Mouse (Mus musculus) intestine, postnatal 0 days (tissue): ENCODE measurements at regions not wholly inside any gene's neighbourhood (a gene's known extent, or its start where the extent isn't known, plus 50 kb on each side); places are given as distances from the start of the nearest gene placed in this dataset.

Experiments
- ATAC-seq: fragments of 200-750 bp; cut with Nextera tagmentation; 2 replicates; pipeline ENCODE4 v1.8.0; 2017; ENCODE audit warnings: mild to moderate bottlenecking, moderate TSS enrichment, moderate library complexity
- H3K27ac ChIP-seq: fragments of 300-500 bp; sonication (generic); 2 replicates; pipeline ENCODE4 v1.5.1; 2014; ENCODE audit warnings: mild to moderate bottlenecking, low read depth, low read length, moderate library complexity
- H3K27me3 ChIP-seq: fragments of 300-500 bp; sonication (generic); replicated peaks from 2 replicates; pipeline ENCODE4 v1.6.1; 2014; ENCODE audit warnings: low read length, mixed read lengths; ENCODE audit not compliant: control insufficient read depth, insufficient read depth
- H3K36me3 ChIP-seq: fragments of 300-500 bp; sonication (generic); 2 replicates; pipeline ENCODE4 v1.6.1; 2014; ENCODE audit warnings: mild to moderate bottlenecking, moderate library complexity; ENCODE audit not compliant: control insufficient read depth, insufficient read depth
- H3K4me1 ChIP-seq: fragments of 300-500 bp; sonication (generic); replicated peaks from 2 replicates; pipeline ENCODE4 v1.6.1; 2014; ENCODE audit warnings: antibody characterized with exemption, low read length, mixed read lengths; ENCODE audit not compliant: control insufficient read depth, insufficient read depth
- H3K4me2 ChIP-seq: fragments of 300-500 bp; sonication (generic); replicated peaks from 2 replicates; pipeline ENCODE4 v1.6.1; 2014; ENCODE audit warnings: low read depth, mild to moderate bottlenecking, moderate library complexity
- H3K4me3 ChIP-seq: fragments of 300-500 bp; sonication (generic); 2 replicates; pipeline ENCODE4 v1.5.1; 2014; ENCODE audit warnings: low read depth, low read length
- H3K9ac ChIP-seq: fragments of 300-500 bp; sonication (generic); 2 replicates; pipeline ENCODE4 v1.6.1; 2014; ENCODE audit warnings: mild to moderate bottlenecking, low read depth, low read length
- H3K9me3 ChIP-seq: fragments of 300-500 bp; sonication (generic); 2 replicates; pipeline ENCODE4 v1.6.1; 2016; ENCODE audit warnings: mixed run types; ENCODE audit not compliant: control insufficient read depth
- CTCF ChIP-seq: sonication (generic); IDR thresholded peaks from 2 replicates; pipeline ENCODE4 v1.5.1; 2016; ENCODE audit warnings: low read depth, mild to moderate bottlenecking, control low read depth, antibody characterized with exemption, moderate library complexity
- WGBS: fragments of 180-500 bp; shearing (Covaris S2); extraction: QIAGEN DNeasy Blood & Tissue Kit; methylation state at CpG from one replicate; pipeline ENCODE4 v1.1.7; 2014; 5-methylcytosine and 5-hydroxymethylcytosine counted together

DNA sequence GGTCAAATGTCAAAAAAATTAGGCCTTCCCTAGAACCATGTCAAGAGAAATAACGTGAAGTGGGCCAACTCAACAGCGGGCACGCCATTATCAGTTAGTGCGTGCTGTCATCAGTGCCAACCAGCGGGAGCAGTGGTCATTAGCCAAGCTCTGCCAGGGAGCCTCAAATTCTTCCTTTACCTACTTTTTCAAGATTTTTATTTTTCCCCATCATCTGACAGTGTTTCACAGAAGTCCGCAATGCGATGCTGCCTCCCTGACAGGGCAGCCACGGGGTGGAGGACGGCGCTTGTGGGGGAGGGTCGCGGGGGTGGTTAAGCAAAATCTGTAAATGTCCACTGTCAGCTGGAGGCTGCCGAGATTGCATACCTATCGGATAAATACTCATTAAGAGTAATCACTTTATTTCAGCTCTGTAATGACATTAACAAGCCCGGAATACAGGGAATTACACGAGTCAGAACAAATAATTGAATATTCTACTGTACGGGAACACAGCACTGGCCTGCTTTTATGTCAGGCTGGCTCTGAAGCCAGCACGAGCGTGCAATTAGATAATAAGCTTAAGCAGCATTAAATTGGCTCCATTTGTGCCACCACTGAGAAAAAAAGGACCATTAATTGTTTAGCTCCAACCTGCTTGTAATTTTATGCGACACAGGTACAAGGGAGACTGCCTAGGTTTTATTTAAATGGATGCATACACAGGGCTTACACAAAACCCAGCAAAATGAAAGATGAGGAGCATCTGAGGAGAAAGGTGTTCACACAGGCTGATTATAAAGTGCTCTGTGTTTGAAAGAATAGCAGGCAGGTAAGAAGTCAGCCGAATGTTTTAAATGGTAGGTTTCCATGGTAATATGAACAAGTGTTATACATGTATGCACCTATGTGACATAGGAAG is 212.0 kb upstream of the Adamts16 start:
- no peak for TF ChIP-seq CTCF
- H3K4me1 ChIP-seq, result no peaks in the 10 kb centered on the region
- H3K4me3 ChIP-seq, result no peak overlapping the region
- no peak overlapping the region for H3K9ac ChIP-seq
- 84% methylated on average over 21 of the region's 21 CpGs for WGBS
- no peaks in the 10 kb centered on the region for H3K36me3 ChIP-seq
- no peak for ATAC-seq
- H3K27ac ChIP-seq, result no peak overlapping the region
- H3K27me3 ChIP-seq, result no peaks in the 10 kb centered on the region
- no peak overlapping the region for H3K4me2 ChIP-seq
- no peaks in the 10 kb centered on the region for H3K9me3 ChIP-seq

DNA sequence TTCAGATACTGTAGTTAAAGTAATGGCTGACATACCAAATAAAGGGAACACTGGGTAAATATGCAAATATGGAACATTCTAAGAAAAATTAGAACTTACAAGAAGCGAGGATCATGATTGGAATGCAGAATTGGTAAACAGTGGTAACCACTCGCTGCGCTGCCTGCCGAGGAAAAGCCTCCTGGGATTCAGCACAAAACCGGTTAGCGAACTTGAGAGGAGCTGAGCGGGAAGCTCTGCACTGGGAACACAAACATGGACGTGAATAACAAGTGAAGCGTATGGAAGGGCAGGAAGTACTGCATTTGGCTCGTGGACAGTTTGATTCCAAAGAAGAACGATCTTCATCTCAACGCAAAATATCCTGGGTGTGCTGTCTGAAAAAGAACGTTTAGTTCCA is 209.0 kb upstream of the Adamts16 start:
- H3K27me3 ChIP-seq, result no peaks in the 10 kb centered on the region
- no peak for TF ChIP-seq CTCF
- H3K4me2 ChIP-seq, result peak overlapping the region; percentile 27; the same call in 1 of the 2 replicates
- no peaks in the 10 kb centered on the region for H3K4me1 ChIP-seq
- WGBS, result 18% methylated on average over 13 of the region's 13 CpGs
- H3K36me3 ChIP-seq, result no peaks in the 10 kb centered on the region
- ATAC-seq, result no peak
- no peak overlapping the region for H3K9ac ChIP-seq
- no peaks in the 10 kb centered on the region for H3K9me3 ChIP-seq
- no peak overlapping the region for H3K4me3 ChIP-seq
- H3K27ac ChIP-seq, result no peak overlapping the region

DNA sequence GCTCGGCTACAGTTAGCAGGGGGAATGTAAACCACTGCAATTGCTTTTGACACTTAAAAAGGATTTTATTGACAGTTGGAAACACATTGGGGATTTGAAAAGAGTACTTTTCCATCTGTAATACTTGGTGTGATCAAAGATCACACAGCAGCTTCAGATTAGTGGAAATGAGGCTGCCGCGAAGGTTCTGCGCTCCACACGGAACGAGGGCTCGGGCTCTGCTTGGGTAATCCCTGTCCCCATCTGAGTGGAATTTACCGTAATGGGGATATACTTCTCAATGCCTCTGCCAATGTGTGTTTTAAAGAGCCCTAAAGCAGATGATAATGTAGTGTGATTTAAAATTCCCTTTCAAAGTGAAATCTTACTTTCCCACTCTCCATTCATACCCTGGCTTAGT is 194.4 kb upstream of the Adamts16 start:
- Histone ChIP-seq H3K36me3 (no peaks in the 10 kb centered on the region), H3K4me1 (no peaks in the 10 kb centered on the region), H3K27me3 (no peaks in the 10 kb centered on the region), H3K9ac (no peak overlapping the region), H3K4me2 (no peak overlapping the region), H3K27ac (no peak overlapping the region), H3K9me3 (no peaks in the 10 kb centered on the region), H3K4me3 (no peak overlapping the region)
- 83% methylated on average over 8 of the region's 8 CpGs for WGBS
- ATAC-seq, result no peak
- no peak for TF ChIP-seq CTCF

DNA sequence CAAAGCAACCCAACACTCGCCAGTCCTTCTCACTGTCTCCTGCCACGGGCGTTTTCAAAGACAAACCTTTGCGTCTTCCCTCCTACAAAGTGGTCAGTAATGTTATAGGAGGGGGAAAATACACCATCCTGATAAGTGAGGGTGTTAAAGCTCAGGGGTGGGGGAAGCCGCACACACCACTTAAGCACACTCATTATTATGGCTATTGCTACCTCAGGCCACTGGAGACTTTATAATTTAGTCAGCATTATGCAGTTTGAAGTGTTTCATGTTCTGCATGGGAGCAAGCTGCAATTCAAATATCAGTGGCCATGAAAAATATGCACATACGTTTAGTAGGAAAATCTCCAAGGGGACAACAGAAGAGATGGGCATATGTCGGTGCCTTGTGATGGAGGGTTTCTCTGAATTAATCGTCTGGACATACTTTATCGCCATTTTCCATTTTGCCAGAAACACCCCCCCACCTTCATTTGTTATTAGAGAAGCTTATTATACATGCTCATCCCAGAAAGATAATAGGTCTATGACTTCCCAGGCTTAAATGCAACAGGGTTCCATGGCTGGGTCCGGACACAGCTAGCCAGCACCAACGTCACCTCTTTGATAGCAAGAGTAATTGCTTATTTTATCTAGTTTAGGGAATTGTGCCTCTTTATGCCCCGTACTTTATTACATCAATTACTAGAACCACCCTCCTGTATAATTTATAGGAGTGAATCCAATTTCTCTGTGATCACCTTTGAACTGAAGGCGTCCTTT is 193.5 kb upstream of the Adamts16 start:
- H3K9ac ChIP-seq, result no peak overlapping the region
- H3K4me2 ChIP-seq, result no peak overlapping the region
- H3K27me3 ChIP-seq, result no peaks in the 10 kb centered on the region
- WGBS, result 73% methylated on average over 13 of the region's 13 CpGs
- no peaks in the 10 kb centered on the region for H3K9me3 ChIP-seq
- H3K4me3 ChIP-seq, result no peak overlapping the region
- H3K27ac ChIP-seq, result no peak overlapping the region
- H3K4me1 ChIP-seq, result no peaks in the 10 kb centered on the region
- ATAC-seq, result no peak
- H3K36me3 ChIP-seq, result no peaks in the 10 kb centered on the region
- TF ChIP-seq CTCF, result no peak

DNA sequence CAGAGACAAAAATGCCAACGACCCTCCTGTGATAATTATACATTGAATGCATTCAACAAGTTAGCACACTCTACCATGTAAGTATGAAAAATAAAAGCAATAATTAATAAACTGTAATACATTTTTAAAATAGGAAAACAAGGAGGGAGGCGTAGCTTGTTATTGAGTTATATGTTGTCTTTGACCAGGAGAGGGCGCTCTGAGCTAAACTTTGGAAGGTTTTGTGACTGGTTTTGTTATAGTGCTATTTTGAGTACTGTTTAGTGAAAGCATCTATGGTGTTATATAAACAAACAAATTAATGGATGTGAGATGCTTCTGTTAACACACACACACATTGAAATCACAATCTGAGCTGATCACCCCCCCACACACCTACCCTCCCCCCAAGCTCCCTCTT is 166.6 kb upstream of the Adamts16 start:
- H3K4me1 ChIP-seq, result no peaks in the 10 kb centered on the region
- H3K4me2 ChIP-seq, result no peak overlapping the region
- no peak for ATAC-seq
- 24% methylated on average over 3 of the region's 3 CpGs for WGBS
- H3K27ac ChIP-seq, result no peak overlapping the region
- no peak overlapping the region for H3K4me3 ChIP-seq
- H3K27me3 ChIP-seq, result no peaks in the 10 kb centered on the region
- no peaks in the 10 kb centered on the region for H3K36me3 ChIP-seq
- TF ChIP-seq CTCF, result peak; percentile 63
- H3K9me3 ChIP-seq, result no peaks in the 10 kb centered on the region
- H3K9ac ChIP-seq, result no peak overlapping the region

DNA sequence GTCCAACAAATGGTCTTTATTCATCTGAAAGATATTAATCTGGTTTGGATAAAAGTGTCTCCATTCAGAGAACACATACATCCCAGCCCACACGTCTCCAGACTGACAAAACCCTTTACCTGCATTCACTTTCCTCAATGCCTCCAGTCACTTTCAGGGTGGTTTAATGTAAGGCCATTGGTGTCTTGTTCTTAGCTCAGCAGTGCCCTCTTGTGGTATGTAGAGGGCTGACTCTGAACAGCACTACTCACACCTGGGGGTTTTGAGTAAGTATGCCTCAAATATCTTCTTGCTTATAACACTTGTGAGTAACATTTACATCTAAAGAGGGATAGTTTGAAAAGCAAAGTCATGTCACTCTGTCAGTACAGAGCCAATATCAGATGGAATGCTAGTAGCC is 164.5 kb upstream of the Adamts16 start:
- Histone ChIP-seq H3K4me3 (no peak overlapping the region), H3K27ac (no peak overlapping the region), H3K9ac (no peak overlapping the region), H3K4me1 (no peaks in the 10 kb centered on the region), H3K27me3 (no peaks in the 10 kb centered on the region), H3K9me3 (no peaks in the 10 kb centered on the region), H3K36me3 (no peaks in the 10 kb centered on the region), H3K4me2 (no peak overlapping the region)
- no peak for ATAC-seq
- peak; percentile 82 for TF ChIP-seq CTCF
- 9% methylated on average over 1 of the region's 1 CpGs for WGBS
